Mouse (Mus musculus): Measurements from ENCODE around the gene Slc13a5. TPM values are rescaled to one million over a fixed set of nuclear protein-coding genes. Genes with fewer than 3 reads are reported as not detected.
A peak's percentile ranks its signal among the peaks of the same experiment; 100 is the strongest.

Gene Slc13a5
- polyA plus RNA-seq, 1 experiment: 0.07 TPM

DNA sequence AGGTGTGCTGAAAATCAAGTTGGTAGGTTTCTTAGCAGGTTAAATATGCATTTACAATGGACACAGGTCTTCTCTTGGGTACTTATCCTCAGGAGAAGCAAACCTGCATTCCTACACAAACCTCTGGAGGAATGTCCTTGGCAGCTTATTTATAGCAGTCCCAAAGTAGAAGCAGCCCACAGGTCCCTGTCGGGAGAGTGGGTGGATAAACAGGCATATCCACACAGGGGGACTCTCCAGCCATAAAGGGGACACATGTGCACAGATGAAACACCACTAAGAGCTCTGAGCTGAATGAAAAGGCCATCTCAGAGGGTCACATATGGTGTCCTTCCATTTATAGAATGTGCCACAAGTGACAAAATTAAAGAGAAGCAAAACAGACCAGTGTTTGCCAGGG is 4.7 kb upstream of the Slc13a5 start:
- DNase-seq (ENCODE audit: low read depth, low spot score): no peak
- WGBS: 14% methylated on average over 1 of the region's 1 CpGs

DNA sequence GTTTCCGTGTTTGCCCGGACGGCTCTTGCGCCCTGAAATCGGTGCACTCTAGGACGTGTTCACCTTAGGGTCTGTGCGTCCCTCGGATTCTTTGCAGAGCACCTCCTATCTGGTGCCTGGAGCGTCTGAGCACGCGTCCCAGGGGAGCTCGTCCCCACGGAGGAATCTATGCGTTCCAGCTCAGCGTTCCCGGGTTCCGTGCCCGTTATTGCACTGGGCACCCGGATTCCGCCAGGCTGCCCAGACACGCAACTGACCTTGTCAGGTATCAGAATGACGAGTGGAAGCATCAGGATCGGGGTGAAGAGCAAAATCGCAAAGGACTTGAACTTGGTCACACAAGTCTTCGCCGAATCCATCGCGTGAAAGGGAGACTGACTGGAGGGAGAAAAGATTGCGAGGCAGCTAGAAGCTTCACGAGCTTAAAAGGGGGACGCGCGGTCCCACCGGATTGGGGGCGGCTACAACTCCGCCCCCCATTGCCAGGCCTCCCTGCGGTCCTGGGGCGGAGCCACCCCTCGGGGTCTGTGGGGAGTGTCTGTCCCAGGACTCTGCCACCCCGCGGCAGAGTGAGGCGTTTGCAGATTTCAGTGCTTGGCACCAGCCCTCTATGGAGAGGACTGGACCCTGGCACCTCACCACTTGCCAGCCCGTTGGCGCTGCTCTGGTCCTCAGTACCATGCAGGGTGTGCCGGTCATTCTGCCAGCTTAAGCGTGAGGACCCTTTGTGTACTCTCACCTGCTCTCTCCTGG is 639 bp downstream of the Slc13a5 start:
- DNase-seq (ENCODE audit: low read depth, low spot score): no peak
- WGBS: 2% methylated on average over 46 of the region's 46 CpGs

DNA sequence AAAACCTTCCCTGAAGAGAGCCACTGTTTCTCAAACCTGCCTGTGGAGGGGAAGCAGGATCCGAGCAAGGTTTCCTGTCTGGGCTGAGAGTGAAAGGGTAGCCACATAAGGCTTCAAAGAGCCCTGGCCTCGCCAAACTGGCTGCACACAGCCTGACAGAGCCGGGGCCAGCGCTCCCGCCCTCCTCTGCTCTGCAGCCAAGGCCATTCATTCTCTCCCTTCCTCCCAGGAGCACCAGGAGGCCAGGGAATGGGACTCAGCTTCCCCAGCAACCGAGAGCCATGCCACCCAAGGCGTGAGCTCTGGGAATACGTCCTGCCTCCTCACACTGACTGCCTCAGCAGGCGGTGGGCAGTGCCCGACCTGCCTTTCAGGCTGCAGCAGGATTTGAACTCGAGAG is 1.5 kb downstream of the Slc13a5 start:
- WGBS: 15% methylated on average over 11 of the region's 11 CpGs
- no peak for DNase-seq (ENCODE audit: low read depth, low spot score)

DNA sequence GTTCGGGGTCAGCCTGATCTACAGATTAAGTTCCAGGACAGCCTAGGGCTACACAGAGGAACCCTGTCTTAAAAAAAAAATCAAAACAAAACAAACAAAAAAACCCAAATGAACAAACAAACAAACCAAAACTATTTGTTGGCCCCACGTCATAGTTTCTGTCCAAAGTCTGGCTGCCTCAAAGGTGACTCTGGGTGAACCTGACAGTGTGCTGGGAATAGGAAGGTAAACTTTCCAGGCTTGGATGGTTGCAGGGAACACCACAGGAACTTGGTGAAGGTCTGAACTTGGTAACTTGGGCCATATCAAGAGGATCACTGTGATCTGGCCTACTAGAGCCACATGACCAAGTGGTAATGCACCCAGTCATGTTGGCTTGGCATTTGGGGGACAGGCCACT is 10.6 kb downstream of the Slc13a5 start:
- no peak for DNase-seq (ENCODE audit: low read depth, low spot score)
- WGBS: 66% methylated on average over 2 of the region's 2 CpGs

DNA sequence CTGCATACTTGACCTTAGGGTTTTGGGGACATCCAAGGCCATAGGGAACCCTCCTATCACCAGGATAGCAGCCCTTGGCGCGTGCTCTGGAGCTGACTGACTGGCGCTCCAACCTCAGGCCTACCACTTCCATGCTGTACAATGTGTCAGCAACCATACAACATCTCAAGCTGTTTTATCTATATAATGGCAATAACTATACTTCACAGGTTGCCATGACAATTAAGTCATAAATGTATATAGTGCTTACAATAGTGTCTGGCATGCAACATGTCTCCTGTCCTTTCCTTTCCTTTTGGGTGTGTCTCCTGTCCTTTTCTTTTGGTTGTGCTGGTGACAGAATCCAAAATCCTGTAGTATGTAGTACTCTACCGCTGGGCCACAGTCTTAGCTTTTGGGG is 11.4 kb downstream of the Slc13a5 start:
- WGBS: 47% methylated on average over 4 of the region's 4 CpGs
- no peak for DNase-seq (ENCODE audit: low read depth, low spot score)

DNA sequence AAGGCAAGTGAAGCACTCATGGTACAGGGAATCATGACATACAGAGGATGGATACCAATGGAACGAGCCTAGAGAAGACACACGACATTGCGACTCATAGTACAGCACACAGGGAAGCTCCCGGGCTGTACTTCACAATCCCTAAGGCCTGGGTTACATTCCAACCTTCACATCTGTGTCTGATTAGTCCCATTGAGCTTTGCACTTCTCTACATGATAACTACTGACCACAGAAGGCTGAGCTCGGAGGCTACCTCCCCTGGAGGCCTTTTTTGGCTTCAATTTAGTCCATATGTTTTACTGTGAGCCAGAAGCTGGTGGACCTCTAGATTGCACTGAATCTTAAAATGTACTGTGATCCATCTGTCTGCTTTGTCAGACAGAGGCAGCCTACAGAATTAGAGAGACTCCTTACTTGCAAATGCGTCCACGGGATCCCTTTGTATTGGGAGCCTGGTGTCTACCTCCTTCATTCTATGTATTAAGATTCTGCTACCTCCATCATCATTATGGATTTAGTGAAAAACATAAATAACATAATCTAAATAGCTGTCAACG is 21.7 kb downstream of the Slc13a5 start:
- no peak for DNase-seq (ENCODE audit: low read depth, low spot score)
- WGBS: 81% methylated on average over 8 of the region's 8 CpGs

DNA sequence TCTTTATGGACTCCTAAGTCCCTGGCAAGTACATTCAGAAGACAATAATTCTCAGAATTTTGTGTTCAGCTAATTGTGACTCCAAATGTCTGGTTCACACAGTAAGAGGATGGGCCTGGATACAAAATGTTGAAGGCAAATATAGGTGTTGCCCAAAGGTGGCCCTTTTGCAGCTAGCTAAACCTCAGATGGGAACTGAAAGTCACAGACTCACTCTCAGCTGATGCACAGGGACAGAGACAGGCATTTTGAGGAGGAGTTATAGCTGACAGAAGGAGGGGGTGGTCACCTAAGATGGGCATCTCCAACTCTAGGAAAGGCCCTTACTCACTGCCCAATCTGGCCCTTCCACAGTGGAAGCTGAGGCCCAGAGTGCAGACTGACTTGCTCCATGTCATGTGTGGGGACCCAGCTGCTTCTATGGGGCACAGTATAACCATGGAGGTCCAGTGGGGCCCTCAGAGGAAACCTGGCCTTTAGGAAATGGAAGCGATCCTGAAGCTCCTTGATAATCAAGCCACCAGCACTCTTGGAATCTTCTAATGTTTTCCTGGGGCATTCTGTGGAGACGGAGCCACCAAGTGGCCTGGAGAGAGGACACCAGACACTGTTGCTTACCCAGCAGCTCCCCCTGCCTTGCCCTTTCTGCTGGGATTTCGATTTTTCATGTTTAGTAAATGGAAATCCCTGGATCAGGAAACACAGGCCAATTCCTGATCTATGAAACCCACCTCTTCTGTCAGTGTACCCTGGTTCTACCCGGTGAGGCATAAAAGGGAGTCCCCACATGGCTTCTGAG is 26.8 kb downstream of the Slc13a5 start:
- WGBS: 65% methylated on average over 4 of the region's 4 CpGs
- DNase-seq (ENCODE audit: low read depth, low spot score): no peak

DNA sequence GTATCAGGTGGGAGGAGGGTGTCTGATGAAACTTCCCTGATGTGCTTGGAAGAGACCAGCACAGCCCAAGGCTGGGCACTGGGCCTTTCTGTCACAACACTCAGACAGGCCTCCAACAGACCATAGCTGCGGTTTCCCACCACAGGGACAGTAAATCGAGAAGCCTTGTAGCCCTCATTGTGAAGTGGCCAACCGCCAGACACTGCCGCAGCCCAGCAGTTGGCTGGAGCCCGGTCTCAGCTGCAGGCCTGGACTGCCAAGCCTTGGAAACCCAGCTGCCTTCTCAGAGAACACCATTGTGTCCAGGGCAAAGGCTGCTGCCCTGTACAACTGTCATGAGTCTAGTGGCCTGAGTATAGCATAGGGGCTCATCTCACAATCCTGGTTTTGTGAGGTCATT is 33.0 kb downstream of the Slc13a5 start:
- 65% methylated on average over 5 of the region's 5 CpGs for WGBS

DNA sequence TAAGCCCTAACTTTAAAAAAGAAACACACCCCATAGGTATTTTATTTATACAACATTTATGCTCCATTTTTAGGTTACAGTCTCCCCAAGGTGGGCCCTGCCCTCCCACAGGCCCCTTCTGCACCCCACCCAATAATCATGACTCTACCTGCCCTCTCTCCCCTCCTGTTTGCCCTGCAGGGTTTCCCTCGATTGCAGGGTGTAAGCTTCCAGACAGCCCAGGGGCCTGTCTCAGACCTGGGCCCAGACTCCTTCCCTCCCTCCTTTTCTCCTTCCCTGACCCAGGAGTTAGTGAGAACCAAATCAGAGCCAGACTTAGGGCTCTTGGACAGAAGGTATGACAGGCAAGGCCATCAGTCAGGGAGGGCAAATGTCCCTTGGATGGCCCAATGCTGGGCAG is 34.0 kb downstream of the Slc13a5 start:
- 38% methylated on average over 1 of the region's 1 CpGs for WGBS
- DNase-seq (ENCODE audit: low read depth, low spot score): no peak

More for the DNA sequence above, 33.0 kb downstream of the Slc13a5 start:
- no peak for DNase-seq (ENCODE audit: low read depth, low spot score)

DNA sequence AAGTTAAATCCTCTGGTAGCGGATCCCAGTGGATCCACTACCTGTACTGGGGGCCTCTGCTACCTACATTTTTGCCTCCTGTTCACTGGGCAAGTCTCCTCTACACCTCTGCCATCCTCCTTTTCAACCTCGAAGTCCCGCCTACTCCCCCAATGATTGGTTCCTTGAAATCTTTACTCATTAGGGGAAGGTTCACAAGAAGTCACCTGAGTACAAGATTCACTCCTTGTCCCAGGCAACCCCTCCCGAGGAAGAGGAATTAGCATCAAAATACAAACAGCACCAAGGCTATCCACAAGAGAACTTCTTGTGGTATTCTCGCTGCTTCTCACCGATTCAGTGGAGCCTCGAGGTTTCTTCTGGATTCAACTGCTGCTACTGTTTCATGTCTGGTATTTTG is 35.0 kb downstream of the Slc13a5 start:
- 84% methylated on average over 7 of the region's 7 CpGs for WGBS
- no peak for DNase-seq (ENCODE audit: low read depth, low spot score)

DNA sequence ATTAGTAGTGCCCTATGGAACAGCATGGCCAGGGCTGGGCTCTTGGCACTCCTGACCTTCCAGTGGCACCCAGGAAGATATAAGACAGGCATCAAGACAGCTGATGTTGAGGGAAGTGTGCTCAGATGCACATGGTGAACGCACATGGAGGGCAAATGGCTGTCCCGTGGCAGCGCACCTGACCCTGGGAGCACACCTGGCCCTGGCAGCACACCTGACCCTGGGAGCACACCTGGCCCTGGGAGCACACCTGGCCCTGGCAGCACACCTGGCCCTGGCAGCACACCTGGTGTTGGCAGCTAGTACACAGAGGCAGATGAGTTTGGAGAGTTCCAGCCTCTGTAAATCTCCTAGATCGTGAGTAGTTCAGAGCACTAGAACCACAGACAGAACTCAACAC is 38.5 kb downstream of the Slc13a5 start:
- no peak for DNase-seq (ENCODE audit: low read depth, low spot score)
- 20% methylated on average over 4 of the region's 4 CpGs for WGBS

DNA sequence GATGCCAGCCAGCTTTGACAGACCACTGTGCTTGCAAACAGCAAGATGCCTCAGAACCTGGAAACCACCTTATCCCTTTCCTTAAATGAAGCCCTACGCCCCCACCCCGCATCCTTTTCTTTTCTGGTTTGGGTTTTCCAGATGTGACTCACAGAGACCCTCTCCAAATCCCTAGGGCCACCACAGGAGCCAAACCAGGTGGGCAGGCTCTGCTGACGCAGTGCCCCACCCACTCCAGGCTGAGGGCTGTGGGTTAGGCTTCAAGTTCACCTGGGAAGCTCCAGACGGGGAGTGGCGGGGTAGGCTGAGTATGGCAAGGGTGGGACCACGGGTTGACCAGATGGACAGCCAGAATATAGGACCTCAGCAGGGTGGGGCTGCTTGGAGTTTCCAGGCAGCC is 40.1 kb downstream of the Slc13a5 start:
- 59% methylated on average over 6 of the region's 6 CpGs for WGBS
- no peak for DNase-seq (ENCODE audit: low read depth, low spot score)

DNA sequence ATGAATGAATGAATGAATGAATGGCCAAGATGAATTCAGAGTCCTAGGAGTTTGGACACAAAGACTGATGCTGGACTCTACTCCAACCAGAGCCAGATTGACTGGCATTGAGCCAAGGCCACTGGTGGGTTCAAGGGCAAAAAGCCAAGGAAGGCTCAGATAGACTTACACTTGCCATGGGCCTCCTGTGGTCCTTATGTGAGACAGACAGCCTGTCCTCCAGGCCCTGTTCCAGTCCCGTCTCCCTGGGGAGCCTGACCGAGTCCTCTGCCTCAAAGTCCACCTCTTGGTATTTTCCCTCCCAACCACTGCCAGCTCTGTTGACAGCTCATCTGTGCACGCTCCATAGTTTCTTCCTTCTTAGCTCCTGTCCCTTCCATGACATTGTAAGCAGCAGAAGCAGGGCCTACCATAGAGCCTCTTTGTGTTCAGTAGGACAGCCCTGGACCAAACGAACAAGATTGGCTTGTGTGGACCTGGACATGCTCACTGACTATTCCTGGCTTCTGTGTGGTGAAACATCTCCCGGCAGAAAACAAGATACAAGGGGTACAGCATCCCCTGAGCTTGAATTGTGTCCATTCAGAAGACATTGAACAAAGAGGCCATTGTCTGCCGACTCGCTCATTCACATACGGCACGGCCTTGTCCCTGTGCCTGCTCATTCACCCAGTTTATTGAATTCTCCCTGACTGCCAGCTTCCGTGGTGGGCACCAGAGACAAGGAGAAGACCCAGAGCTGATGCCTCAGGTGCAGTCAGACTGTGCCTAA is 40.8 kb downstream of the Slc13a5 start:
- DNase-seq (ENCODE audit: low read depth, low spot score): no peak

DNA sequence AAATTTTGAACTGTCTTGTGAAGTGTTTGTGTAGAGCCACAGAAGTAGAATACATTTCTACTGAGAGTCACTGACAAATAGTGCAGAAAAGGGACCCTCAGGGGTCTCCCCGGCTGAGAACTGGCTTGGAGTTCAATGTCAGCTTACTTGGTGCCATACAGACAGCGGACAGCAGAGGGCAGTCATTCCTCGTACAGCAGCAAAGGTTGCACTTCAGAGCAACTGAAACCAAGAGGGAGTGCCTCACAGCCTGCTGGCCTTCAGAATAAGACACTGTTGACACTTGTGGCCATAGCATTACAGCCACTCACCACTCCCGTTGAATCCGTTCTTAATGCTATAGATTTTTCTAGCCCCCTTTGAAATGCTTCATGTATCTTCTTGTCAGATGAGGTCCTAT is 42.2 kb downstream of the Slc13a5 start:
- 3% methylated on average over 5 of the region's 5 CpGs for WGBS

More for the DNA sequence above, 40.8 kb downstream of the Slc13a5 start:
- WGBS: 57% methylated on average over 10 of the region's 10 CpGs

DNA sequence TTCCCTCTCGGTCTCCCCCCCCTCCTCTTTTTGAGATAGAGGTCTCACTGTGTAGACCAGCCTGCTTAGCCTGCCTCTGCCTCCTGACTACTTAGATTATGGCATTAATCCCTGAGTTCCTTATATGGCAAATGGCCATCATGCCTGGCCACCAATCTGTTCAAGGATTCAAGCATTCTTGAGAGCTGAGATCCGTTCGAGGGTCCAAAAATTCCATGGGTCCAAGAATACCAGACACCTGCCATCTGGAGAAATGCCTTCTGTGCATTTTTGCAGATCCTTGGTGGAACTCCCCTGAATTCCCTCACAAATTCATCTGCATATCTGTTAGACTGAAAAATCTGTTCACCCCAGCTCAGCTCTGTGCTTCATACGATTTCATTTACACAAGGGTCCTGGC is 43.6 kb downstream of the Slc13a5 start:
- DNase-seq (ENCODE audit: low read depth, low spot score): no peak
- 80% methylated on average over 4 of the region's 4 CpGs for WGBS

More for the DNA sequence above, 42.2 kb downstream of the Slc13a5 start:
- DNase-seq (ENCODE audit: low read depth, low spot score): no peak

DNA sequence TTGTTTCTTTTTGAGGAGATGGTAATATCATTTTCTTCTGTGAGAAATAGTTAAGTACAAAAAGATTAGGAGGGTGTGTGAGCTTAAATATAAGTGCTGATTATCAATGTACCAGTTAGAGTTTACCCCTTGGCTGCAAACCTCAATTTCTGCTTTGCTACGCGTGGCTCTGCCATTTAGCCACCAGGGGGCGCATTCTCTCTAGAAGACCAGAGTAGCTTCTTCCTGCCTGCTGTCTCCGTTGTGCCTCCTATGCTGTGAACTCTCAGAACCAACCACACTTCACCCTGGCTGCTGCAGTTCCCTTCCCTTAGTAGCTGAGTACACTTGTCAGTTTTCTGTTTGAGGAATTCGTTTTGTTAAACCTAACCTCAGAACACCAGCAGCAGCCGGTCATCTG is 45.7 kb downstream of the Slc13a5 start:
- no peak for DNase-seq (ENCODE audit: low read depth, low spot score)
- 16% methylated on average over 6 of the region's 6 CpGs for WGBS

DNA sequence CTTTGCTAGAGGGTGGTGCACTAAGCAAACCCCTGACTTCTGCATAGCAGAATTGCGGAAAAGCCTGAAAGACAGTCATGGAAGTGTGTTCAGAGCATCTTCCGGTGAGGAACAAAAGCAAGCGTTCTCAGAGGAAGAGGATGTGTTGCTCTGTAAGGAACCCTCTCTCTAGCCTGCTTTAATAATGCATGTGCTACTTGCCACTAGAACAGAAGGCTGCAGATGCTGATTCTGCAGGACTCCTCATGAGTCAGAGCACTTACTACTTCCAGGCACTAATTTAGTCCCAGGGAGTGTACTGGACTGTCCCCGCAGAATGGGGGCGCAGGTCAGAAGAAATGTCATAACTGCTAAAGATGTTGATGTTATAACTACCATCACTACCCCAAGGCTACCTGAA is 49.9 kb downstream of the Slc13a5 start:
- 75% methylated on average over 5 of the region's 5 CpGs for WGBS
- DNase-seq (ENCODE audit: low read depth, low spot score): no peak

DNA sequence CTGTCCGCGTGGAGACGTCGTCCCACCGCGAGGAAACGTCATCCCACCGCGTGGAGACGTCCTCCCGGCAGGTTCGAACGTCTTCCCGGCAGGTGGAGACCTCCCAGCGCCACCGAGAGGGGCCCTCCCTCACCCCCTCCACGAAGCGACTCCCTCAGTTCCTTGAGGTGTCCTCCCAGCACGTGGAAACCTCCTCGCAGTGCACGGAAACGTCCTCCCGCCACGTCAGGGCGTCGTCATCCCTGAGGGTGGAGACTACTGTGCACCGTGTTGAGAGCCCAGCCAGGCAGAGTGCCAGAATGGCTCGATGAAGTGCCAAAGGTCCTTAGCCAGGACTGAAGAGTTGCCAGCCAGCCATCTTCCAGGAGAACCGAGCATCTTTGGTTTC is 51.6 kb downstream of the Slc13a5 start, which contains the start of gene Med31:
Gene Med31, minus strand, starts transcription at position 183 of the 388 bp plus-strand sequence.
- DNase-seq (ENCODE audit: low read depth, low spot score): peak; percentile 87
- under 1% methylated on average over 29 of the region's 29 CpGs for WGBS

DNA sequence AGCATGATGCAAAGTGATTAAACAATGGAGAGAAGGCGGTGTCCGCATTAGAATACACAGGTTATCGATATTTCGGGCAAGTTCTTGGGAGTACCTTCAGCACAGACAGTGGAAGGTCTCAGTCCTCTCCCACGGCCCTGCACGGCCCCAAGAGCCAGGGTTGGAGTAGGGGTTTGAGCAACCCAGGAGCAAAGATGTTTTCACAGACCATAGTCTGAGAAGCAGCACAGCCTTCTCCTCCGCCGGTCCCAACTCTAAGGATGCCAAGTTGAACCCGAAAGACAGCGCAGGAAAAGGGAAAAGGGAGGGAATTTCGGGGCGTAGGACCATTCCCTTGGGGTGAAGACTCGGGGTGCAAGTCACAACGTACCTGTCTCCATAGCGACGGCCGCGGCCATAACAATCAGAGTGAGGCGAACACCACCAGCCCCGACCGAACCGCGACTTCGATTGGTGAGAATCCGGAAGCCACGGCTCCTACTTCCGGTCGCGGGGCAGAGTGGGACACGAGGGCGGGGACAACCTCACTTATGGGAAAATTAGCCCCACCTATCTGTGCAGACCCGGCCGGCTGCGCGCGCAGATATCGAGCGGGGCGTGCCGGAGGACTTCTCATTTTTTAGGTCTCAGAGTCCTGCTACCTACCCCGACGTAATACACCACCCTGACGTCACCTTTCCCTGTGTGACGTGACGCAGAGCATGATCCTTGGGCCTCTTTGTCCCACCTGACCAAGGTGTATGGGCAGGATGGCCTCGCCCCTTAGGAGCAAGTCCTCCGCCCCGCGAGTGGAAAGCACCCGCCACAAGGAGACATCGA is 52.2 kb downstream of the Slc13a5 start:
- DNase-seq (ENCODE audit: low read depth, low spot score): peak; percentile 90
- WGBS: under 1% methylated on average over 51 of the region's 51 CpGs
